Mouse (Mus musculus) heart, postnatal 14 days (tissue): ENCODE results near the gene Olfr99. TPM values are rescaled to one million over a fixed set of nuclear protein-coding genes. Genes with fewer than 3 reads are reported as not detected.
"Not testable (repeated sequence)": the region's sequence is repeated elsewhere in the genome, so short reads cannot be mapped to it uniquely, and the experiment has no call there.

ENCODE experiments used
- DNase-seq, 2 experiments: peaks; one replicate each; pipeline ENCODE4 v3.0.0; 2021 to 2022
- intact Hi-C: fragments of 180-260 bp; cut with DNase I; formaldehyde crosslinking; loops from one replicate; pipeline ENCODE4 v1.15.1; 2025
- long read RNA-seq, 2 experiments: library from polyadenylated mRNA; stranded (forward); transcript quantifications; one replicate each; pipeline ENCODE4 v2.0.0; 2021
- total RNA-seq, 2 experiments: library from RNA; stranded (reverse); gene quantifications; 2 replicates each; pipeline ENCODE4 v1.2.3; 2021

Olfr99 gene
- total RNA-seq: not detected
- long read RNA-seq, experiment 1: 0 reads
- long read RNA-seq, experiment 2: 0 reads

DNA sequence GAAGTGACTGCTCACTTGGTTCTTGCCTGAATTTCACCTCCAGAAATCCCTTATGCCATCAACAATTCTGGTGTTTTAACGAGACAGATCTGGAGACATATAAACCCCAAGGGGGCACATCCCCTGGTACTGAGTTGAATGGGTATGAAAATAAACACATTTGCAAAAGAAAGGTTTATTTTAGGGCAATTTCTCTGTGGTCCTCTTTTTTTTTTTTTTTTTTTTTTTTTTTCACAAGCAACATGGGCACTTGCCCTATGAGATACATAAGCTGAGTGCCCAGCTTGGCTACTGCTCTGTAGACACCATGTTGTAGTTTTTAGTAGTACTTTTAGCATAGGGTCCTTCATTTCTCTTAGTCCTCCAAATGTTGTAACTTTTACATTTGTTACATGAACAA, at the start of gene Olfr99:
Olfr99 (minus strand) TSS at position 101 of the 400 bp plus-strand sequence.
- intact Hi-C loops: no loop called here

DNA sequence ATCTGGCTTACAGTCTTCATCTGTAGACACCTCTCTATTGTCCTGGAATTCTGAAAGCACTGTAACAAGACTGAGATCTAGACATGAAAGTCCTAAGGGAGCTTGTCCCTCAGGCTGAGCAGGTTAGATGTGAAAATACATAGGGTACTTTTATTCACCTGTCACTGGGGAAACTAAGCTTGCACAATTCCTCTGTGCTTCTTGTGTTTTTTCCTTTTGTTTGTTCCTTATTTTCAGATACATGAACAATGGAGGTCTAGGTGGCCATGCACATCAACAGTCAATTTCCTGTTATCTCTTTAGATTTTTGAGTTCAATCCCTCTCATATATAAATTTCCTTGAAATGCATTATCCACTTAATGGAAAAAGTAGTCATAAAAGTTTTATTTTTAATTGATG, 33.7 kb upstream of the Olfr99 start, which contains the start of gene Olfr102:
Olfr102 (minus strand) TSS at position 101 of the 400 bp plus-strand sequence.
- intact Hi-C loops: no loop called here
- DNase-seq: no peak

More for the DNA sequence above, at the start of gene Olfr99:
- no peak for DNase-seq

DNA sequence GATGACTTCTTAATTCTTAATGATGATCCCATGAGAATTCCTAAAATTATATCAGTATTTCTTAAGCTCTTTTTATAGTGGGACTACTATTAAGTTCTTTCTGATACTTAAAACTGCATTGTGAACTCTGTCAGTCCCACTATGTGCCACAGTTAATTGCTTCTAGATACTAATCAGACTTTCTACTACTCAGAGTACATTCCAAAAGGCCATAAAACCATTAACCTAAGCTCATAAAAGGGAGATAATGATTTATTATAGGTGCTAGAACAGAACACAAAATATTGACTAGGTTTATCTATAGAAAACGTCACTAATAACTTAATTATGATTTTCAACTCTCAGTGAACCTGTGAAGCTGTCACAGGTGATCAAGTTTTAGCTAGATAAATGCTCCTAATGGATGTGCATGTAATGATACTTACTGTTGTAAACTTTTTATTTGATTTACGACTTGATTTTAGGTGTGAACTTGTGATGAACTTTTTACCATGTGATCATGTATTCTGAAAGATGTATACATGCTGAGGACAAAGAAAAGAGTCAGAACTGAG, 27.0 kb upstream of the Olfr99 start:
- no peak for DNase-seq

DNA sequence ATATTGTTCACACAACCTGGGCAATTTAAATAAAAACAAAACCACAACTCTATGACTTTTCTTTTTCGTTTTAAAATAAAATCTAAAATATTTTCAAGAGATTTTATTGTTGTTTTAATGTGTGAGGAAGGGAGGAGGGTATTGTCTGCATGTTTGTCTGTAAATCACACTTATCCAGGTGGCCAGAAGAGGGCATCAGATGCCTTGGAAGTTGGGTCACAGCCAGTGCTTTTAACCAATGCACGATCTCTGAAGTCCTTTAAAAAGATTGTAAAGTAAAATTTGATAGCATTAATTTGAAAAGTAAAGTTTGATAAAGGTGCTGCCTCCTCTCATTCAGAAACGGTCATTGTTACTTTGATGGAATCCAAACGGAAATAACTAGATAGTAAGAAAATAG, 25.2 kb upstream of the Olfr99 start:
- DNase-seq: no peak
- intact Hi-C loops: no loop called here

More for the DNA sequence above, 27.0 kb upstream of the Olfr99 start:
- intact Hi-C loops: no loop called here

DNA sequence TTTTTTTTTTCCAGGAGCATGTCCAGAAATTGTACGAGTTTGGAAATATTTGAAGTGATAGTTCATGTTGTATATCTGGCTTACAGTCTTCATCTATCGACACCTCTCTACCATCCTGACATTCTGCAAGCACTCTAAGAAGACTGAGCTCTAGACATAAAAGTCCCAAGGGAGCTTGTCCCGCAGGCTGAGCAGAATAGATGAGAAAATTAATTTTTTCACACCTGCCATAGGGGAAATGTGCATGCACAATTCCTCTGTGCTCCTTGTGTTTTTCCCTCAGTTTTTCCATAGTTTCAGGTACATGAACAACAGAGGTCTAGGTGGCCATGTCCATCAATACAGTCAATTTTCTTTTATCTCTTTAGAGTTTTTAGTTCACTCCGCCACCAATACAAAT, 21.0 kb upstream of the Olfr99 start, which contains the start of gene Olfr101:
Olfr101 (minus strand) TSS at position 101 of the 400 bp plus-strand sequence.
- intact Hi-C loops: no loop called here
- no peak for DNase-seq

DNA sequence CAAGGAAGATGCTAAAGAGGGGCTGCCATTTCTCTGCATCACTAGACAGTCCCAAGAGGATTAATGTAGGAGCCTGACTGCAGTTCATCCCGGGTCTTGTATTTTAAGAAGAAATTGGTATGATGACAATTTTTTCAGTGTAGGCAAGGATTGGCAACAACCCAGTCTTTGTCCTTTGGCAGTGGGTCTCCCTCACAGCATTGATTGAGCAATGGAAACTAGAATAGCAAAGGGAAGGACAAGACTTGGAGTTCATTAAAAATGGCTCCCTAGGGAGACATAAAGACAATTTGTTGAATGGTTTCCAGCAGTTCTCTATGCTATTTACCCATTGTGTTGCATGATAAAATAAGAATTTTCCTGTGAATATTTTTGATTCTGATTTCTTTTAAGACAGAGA, 2.9 kb downstream of the Olfr99 start:
- no peak for DNase-seq
- intact Hi-C loops: no loop called here

DNA sequence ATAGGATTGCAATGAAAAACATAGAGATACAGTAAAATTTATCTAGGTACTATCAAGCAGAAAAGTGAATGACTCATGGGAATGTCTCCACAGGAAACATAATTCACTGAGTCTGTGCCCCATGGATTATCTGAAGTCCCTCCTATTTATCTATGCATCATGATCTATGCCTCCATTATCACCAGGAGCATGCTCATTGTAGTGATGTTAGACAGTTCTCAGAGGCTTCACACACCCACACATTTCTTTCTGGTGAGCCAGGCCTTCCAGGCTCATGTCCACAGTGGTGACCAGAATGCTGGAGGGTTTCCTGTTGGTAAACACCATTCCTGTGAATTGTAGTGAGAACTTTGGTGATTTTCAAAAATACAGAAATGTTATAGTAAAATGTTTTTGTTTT, 6.7 kb downstream of the Olfr99 start:
- intact Hi-C loops: no loop called here
- DNase-seq: no peak

DNA sequence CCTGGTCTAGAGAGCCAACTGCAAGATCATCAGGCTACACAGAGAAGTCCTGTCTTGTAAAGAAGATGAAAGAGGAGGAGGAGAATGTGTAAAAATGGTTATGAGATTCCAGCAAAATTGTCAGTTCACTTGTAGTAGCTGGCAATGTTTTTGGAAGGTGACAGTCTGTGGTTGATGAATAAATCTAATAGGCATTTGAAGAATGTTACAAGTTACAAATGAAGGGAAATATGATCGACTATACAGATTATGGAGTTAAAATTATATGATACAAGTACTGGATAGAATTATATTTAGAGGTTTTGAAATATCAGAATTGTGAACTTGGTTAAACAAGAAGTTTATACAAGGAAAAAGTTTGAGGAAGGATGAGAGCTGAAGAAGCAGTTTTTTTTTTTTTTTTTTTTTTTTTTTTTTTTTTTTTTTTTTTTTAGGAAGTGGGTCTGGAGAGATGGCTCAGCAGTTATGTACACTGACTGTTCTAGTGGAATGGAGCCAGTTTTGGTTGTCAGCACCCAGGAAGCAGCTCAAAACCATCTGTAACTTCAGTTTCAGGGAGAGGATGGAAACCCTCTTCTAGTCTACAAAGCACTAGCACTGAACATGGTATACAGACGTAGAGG, 7.5 kb downstream of the Olfr99 start:
- DNase-seq: no peak
- intact Hi-C loops: no loop called here

DNA sequence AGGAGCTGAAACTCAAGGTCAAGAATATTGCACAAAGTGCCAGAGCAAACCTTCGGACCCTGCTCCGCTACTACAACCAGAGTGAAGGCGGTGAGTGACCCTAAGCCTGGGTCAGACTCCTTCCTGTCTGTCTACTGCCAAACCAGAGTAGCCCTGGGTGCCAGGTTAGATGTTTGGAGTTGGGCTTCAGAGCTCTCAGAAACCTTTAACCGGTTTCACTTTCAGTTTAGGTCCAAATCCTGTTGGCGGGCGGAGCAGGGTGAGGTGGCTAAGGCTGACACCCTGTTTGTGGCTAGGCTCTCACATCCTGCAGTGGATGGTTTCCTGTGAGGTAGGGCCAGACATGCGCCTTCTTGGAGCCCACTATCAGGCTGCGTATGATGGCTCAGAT, 12.6 kb downstream of the Olfr99 start:
- intact Hi-C loops: no loop called here
- DNase-seq: peak; percentile 36 to 47

DNA sequence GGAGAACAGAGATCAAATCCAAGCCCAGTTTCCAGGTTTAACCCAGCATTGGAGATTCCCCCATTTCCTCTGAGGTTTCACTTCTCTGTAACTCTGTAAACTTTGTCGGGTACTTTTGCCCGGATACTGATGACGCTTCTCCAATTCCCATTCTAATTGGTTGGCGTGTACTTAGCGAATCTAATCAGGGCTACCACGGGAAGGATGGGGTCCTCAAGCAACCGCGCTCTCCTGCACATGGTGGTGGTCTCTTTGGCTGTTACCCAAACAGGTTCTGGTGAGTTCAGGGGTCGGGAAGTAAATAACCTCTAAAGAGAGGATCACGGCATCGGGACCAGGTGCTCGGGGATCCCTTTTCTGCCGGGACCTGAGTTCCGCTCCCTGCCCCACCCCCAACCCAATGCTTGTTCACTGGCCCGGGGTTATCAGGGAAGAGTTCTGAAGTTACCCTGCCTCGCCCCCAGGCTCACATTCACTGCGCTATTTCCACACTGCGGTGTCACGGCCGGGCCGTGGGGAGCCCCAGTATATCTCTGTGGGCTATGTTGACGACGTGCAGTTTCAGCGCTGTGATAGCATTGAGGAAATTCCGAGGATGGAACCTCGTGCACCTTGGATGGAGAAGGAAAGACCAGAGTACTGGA, 13.1 kb downstream of the Olfr99 start, which contains the start of gene H2-M3:
H2-M3 (plus strand) TSS at position 163 of the 644 bp plus-strand sequence.
- intact Hi-C loops: no loop called here
- DNase-seq: peak; percentile 86 to 93

DNA sequence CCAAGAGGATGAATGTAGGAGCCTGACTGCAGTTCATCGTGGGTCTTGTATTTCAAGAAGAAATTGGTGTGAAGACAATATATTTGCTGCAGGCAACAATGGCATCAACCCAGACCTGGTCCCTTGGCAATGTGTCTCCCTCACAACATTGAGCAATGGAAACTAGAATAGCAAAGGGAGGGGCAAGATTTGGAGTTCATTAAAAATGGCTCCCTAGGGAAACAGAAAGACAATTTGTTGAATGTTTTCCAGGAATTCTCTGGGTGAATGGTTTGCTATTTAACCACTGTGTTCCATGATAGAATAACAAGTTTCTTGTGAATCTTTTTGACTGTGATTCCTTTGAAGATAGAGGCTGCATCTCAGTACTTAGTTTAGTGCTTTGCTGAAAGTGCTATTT, 19.6 kb downstream of the Olfr99 start, which contains the start of gene Olfr98:
Olfr98 (minus strand) TSS at position 124 of the 400 bp plus-strand sequence.
- intact Hi-C loops: no loop called here
- no peak for DNase-seq

DNA sequence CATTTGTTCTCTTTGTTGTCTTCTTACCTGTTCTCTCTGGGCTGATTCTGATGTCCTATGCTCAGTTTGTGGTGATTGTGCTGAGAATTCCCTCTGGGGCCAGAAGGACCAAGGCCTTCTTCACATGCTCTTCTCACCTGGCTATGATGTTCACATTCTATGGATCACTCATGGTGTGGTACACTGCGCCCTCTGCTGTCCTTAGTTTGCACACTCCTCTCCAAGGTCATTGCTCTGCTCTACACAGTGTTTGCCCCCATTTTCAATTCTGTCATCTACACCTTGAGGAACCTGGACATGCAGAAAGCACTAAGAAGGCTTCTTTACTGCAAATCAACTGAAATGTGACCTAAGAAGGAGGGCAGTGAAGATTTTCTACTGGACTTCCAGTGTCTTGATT, 32.7 kb downstream of the Olfr99 start:
- intact Hi-C loops: no loop called here
- DNase-seq: no peak

DNA sequence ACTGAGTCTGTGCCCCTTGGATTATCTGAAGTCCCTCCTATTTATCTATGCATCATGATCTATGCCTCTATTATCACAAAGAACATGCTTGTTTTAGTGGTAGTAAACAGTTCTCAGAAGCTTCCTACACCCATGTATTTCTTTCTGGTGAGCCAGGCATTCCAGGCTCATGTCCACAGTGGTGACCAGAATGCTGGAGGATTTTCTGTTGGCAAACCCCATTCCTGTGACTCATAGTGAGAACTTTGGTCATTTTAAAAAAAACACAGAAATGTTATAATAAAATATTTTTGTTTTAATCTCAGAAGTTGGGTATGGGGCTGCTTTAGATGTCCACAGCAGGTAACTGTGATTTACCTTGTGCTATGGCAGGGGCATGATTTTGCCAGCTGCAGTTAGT, 33.8 kb downstream of the Olfr99 start:
- intact Hi-C loops: no loop called here
- DNase-seq: no peak

DNA sequence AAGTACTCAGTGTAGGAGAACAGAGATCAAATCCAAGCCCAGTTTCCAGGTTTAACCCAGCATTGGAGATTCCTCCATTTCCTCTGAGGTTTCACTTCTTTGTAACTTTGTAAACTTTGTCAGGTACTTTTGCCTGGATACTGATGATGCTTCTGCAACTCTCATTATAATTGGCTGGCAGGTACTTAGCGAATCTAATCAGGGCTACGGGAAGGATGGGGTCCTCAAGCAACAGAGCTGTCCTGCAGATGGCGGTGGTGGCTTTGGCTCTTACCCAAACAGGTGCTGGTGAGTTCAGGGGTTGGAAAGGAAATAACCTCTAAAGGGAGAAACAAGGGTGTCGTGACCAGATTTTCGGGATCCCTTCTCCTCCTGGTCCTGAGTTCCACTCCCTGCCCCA, 36.5 kb downstream of the Olfr99 start:
- intact Hi-C loops: no loop called here
- peak; percentile 2 to 29 for DNase-seq

DNA sequence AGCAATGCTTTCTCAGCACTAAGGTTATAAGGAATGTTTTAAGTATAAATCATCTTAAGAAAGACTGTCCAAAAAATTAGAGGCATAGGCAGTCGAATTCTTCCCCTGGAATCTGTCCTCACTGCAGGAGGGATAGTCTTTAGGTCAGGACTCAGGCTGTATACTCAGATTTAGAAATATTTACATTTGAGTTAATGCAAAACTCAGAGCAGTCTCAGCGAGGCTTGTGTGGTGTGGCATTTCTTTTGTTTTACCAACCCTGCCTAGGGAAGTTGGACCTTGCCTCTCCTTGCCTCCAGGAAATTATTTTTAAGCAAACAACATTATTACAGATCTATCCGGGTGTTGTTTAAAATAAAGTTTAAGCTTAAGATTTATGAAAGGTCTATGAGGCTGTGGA, 41.1 kb downstream of the Olfr99 start:
- no peak for DNase-seq
- intact Hi-C loops: no loop called here

DNA sequence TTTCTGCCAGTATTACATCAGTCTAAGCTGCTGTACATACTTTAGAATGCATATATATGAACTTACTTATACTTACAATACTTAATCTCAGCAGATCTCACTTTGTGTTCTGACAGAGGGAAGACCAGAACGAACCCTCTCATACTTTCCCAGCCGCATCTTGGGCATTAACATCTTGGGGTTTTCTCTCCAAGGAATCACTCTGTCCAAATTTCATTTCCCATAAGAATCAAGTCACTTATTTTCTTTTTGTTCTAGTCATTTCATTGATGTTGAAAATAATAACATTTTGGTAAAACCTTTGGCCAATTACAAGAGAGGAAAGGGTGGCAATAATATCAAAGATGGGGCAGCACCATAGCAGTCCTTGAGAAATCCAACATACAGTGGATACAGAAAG, 46.0 kb downstream of the Olfr99 start, which contains the start of gene Olfr97:
Olfr97 (minus strand) TSS at position 101 of the 400 bp plus-strand sequence.
- intact Hi-C loops, DNase-seq: not testable (repeated sequence)

Other genes starting within 250 kb of the Olfr99 start
- gene Gabbr1, start 237.5 kb downstream of the Olfr99 start, total RNA-seq: 10 to 100 TPM; 16.9 TPM
- not detected for gene Olfr90, start 195.0 kb downstream of the Olfr99 start, total RNA-seq
- not detected for gene Olfr91, start 185.2 kb downstream of the Olfr99 start, total RNA-seq
- gene Olfr92, start 163.4 kb downstream of the Olfr99 start, total RNA-seq: not detected
- gene Olfr93, start 122.0 kb downstream of the Olfr99 start, total RNA-seq: not detected
- under 1 TPM in 1 of 2 experiments, not detected in 1; 0.80 TPM for gene Ubd, start 89.6 kb downstream of the Olfr99 start, total RNA-seq
- not detected for gene Olfr94, start 82.5 kb downstream of the Olfr99 start, total RNA-seq
- not detected for gene Olfr95, start 70.3 kb downstream of the Olfr99 start, total RNA-seq
- gene Olfr96, start 63.3 kb downstream of the Olfr99 start, total RNA-seq: not detected
- gene Olfr97, start 46.1 kb downstream of the Olfr99 start, total RNA-seq: not detected
- gene Olfr98, start 19.7 kb downstream of the Olfr99 start, total RNA-seq: not detected
- 1 to 10 TPM; 2.3 to 2.4 TPM for gene H2-M3, start 13.2 kb downstream of the Olfr99 start, total RNA-seq
- not detected for gene Olfr101, start 20.9 kb upstream of the Olfr99 start, total RNA-seq
- not detected for gene Olfr102, start 33.6 kb upstream of the Olfr99 start, total RNA-seq
- gene Olfr103, start 56.2 kb upstream of the Olfr99 start, total RNA-seq: not detected
- not detected for gene Olfr104-ps, start 76.1 kb upstream of the Olfr99 start, total RNA-seq
- gene Olfr105-ps, start 95.6 kb upstream of the Olfr99 start, total RNA-seq: not detected
- not detected for gene Olfr106-ps, start 106.9 kb upstream of the Olfr99 start, total RNA-seq
- gene Olfr107, start 115.8 kb upstream of the Olfr99 start, total RNA-seq: not detected
- not detected for gene Olfr108, start 162.0 kb upstream of the Olfr99 start, total RNA-seq
- gene Olfr109, start 175.5 kb upstream of the Olfr99 start, total RNA-seq: not detected
- under 1 TPM in 1 of 2 experiments, not detected in 1; 0.49 TPM for gene H2-M2, start 200.1 kb upstream of the Olfr99 start, total RNA-seq
- gene Olfr110, start 209.0 kb upstream of the Olfr99 start, total RNA-seq: not detected
- not detected for gene Olfr111, start 224.6 kb upstream of the Olfr99 start, total RNA-seq